Mouse (Mus musculus) limb, embryonic 11.5 days (tissue): ENCODE measurements around the gene Rasa4. TPM values are rescaled to one million over a fixed set of nuclear protein-coding genes. Genes with fewer than 3 reads are reported as not detected.
"Not testable (repeated sequence)": the region's sequence is repeated elsewhere in the genome, so short reads cannot be mapped to it uniquely, and the experiment has no call there.

Experiments used
- ATAC-seq: fragments of 200-750 bp; cut with Nextera tagmentation; 2 replicates; pipeline ENCODE4 v1.8.0; 2017; ENCODE audit warnings: low read depth; ENCODE audit not compliant: insufficient number of reproducible peaks, low FRiP score, low TSS enrichment
- DNase-seq: peaks from one replicate; pipeline ENCODE4 v3.0.0-alpha.2; 2015; ENCODE audit warnings: low spot score
- H3K27ac ChIP-seq: fragments of 300-500 bp; sonication (generic); replicated peaks from 2 replicates; pipeline ENCODE4 v1.5.1; 2014; ENCODE audit warnings: low read depth, mild to moderate bottlenecking, low read length
- H3K27me3 ChIP-seq: fragments of 300-500 bp; sonication (generic); 2 replicates; pipeline ENCODE4 v1.6.1; 2014; ENCODE audit warnings: mild to moderate bottlenecking, low read length, mixed read lengths; ENCODE audit not compliant: control insufficient read depth, insufficient read depth
- H3K36me3 ChIP-seq: fragments of 300-500 bp; sonication (generic); 2 replicates; pipeline ENCODE4 v1.6.1; 2014; ENCODE audit warnings: mild to moderate bottlenecking, low read length, moderate library complexity, mixed read lengths; ENCODE audit not compliant: control insufficient read depth, insufficient read depth
- H3K4me1 ChIP-seq: fragments of 300-500 bp; sonication (generic); 2 replicates; pipeline ENCODE4 v1.6.1; 2014; ENCODE audit warnings: low read length, mixed read lengths; ENCODE audit not compliant: control insufficient read depth, insufficient read depth
- H3K4me2 ChIP-seq: fragments of 300-500 bp; sonication (generic); 2 replicates; pipeline ENCODE4 v1.6.1; 2014; ENCODE audit warnings: low read depth, mild to moderate bottlenecking, moderate library complexity; ENCODE audit not compliant: severe bottlenecking
- H3K4me3 ChIP-seq: fragments of 300-500 bp; sonication (generic); 2 replicates; pipeline ENCODE4 v1.5.1; 2014; ENCODE audit warnings: low read depth, low read length
- H3K9ac ChIP-seq: fragments of 300-500 bp; sonication (generic); 2 replicates; pipeline ENCODE4 v1.6.1; 2014; ENCODE audit warnings: mild to moderate bottlenecking, low read length
- H3K9me3 ChIP-seq: fragments of 300-500 bp; sonication (generic); 2 replicates; pipeline ENCODE4 v1.6.1; 2016; ENCODE audit warnings: low read length; ENCODE audit not compliant: control insufficient read depth
- WGBS: fragments of 180-500 bp; shearing (Covaris S2); extraction: QIAGEN DNeasy Blood & Tissue Kit; methylation state at CpG from one replicate; pipeline ENCODE4 v1.1.7; 2014; 5-methylcytosine and 5-hydroxymethylcytosine counted together
- polyA plus RNA-seq: library from polyadenylated mRNA; unstranded; fragments of >200 nt; fragmentation: Nextera tagmentation; extraction: Ambion mirVana; gene quantifications from 2 replicates; pipeline ENCODE4 v1.2.1, GENCODE M21; 2014

The Rasa4 gene
- polyA plus RNA-seq, 1 experiment from 2014 or later, result 4.4 TPM

GRCm38 (mm10) chr5:136113546-136113945 is 29.8 kb downstream of the Rasa4 start:
- not testable (repeated sequence) for H3K4me2 ChIP-seq, ATAC-seq, H3K4me3 ChIP-seq, H3K36me3 ChIP-seq, H3K27me3 ChIP-seq, DNase-seq, H3K27ac ChIP-seq, H3K9ac ChIP-seq, H3K9me3 ChIP-seq
- WGBS, result 43% methylated on average over 3 of the region's 4 CpGs
- peaks cover 11% of the 10 kb centered on the region for H3K4me1 ChIP-seq

- Histone ChIP-seq H3K27ac (no peak within 1 kb of the TSS), H3K4me2 (peak within 1 kb of the TSS; percentile 86), H3K4me1 (peaks cover 11% of the 10 kb centered on the region), H3K27me3 (no peaks in the 10 kb centered on the region), H3K4me3 (peak within 1 kb of the TSS; percentile 91), H3K36me3 (peaks cover 8% of the 10 kb centered on the region), H3K9ac (peak within 1 kb of the TSS; percentile 85), H3K9me3 (no peaks in the 10 kb centered on the region)
- 3% methylated on average over 42 of the region's 42 CpGs for WGBS
- DNase-seq, result peak; percentile 99
- ATAC-seq, result peak; percentile 85
Observed at GRCm38 (mm10) chr5:136115891-136116783, 32.4 kb downstream of the Rasa4 start, which contains the start of gene Polr2j. TSS of gene Polr2j (plus strand) at chr5:136116631.

GRCm38 (mm10) chr5:136116784-136117112 is 33.0 kb downstream of the Rasa4 start:
- Histone ChIP-seq H3K4me2 (peak overlapping the region; percentile 69), H3K36me3 (peaks cover 8% of the 10 kb centered on the region), H3K27ac (no peak overlapping the region), H3K4me3 (peak overlapping the region; percentile 91), H3K4me1 (peaks cover 11% of the 10 kb centered on the region), H3K9ac (peak overlapping the region; percentile 85), H3K27me3 (no peaks in the 10 kb centered on the region), H3K9me3 (no peaks in the 10 kb centered on the region)
- under 1% methylated on average over 22 of the region's 22 CpGs for WGBS
- ATAC-seq, result 0 out of 2 replicates have a peak, but pooled peaks have one; percentile 7
- no peak for DNase-seq

- no peak overlapping the region for H3K4me2 ChIP-seq
- no peak overlapping the region for H3K4me3 ChIP-seq
- no peak for ATAC-seq
- H3K4me1 ChIP-seq, result peaks cover 6% of the 10 kb centered on the region
- no peak overlapping the region for H3K9ac ChIP-seq
- no peaks in the 10 kb centered on the region for H3K9me3 ChIP-seq
- H3K27me3 ChIP-seq, result no peaks in the 10 kb centered on the region
- H3K27ac ChIP-seq, result no peak overlapping the region
- DNase-seq, result no peak
- peaks cover 26% of the 10 kb centered on the region for H3K36me3 ChIP-seq
- WGBS, result 89% methylated on average over 10 of the region's 10 CpGs
Observed at GRCm38 (mm10) chr5:136122165-136122564, 38.4 kb downstream of the Rasa4 start.

- Histone ChIP-seq H3K4me3 (peak within 1 kb of the TSS; percentile 72), H3K27me3 (no peaks in the 10 kb centered on the region), H3K4me2 (peak within 1 kb of the TSS; percentile 67), H3K4me1 (peaks cover 2% of the 10 kb centered on the region; the same call in 1 of the 2 replicates), H3K9ac (peak within 1 kb of the TSS; percentile 74), H3K27ac (no peak within 1 kb of the TSS), H3K9me3 (no peaks in the 10 kb centered on the region), H3K36me3 (peaks cover 9% of the 10 kb centered on the region; the same call in 1 of the 2 replicates)
- peak; percentile 97 for DNase-seq
- ATAC-seq, result peak; percentile 86
- under 1% methylated on average over 60 of the region's 60 CpGs for WGBS
Observed at GRCm38 (mm10) chr5:136135571-136136291, 52.0 kb downstream of the Rasa4 start, which contains the start of the genes Lrwd1 and Alkbh4. TSS of gene Lrwd1 (minus strand) at chr5:136136074. TSS of gene Alkbh4 (plus strand) at chr5:136136146.

GRCm38 (mm10) chr5:136136292-136136990 is 52.7 kb downstream of the Rasa4 start:
- peak overlapping the region; percentile 67 for H3K4me2 ChIP-seq
- ATAC-seq, result no peak; the same call in 1 of the 2 replicates
- no peaks in the 10 kb centered on the region for H3K9me3 ChIP-seq
- peak overlapping the region; percentile 72 for H3K4me3 ChIP-seq
- peak overlapping the region; percentile 74 for H3K9ac ChIP-seq
- H3K36me3 ChIP-seq, result peaks cover 13% of the 10 kb centered on the region
- no peak for DNase-seq
- H3K4me1 ChIP-seq, result peaks cover 2% of the 10 kb centered on the region; the same call in 1 of the 2 replicates
- no peak overlapping the region for H3K27ac ChIP-seq
- no peaks in the 10 kb centered on the region for H3K27me3 ChIP-seq
- WGBS, result 10% methylated on average over 20 of the region's 20 CpGs

GRCm38 (mm10) chr5:136137658-136138274 is 54.0 kb downstream of the Rasa4 start:
- ATAC-seq (no peak), DNase-seq (peak; percentile 67)
- no peak overlapping the region for H3K4me2 ChIP-seq
- no peak overlapping the region for H3K9ac ChIP-seq
- 71% methylated on average over 13 of the region's 13 CpGs for WGBS
- H3K36me3 ChIP-seq, result peaks cover 13% of the 10 kb centered on the region
- H3K27ac ChIP-seq, result no peak overlapping the region
- no peaks in the 10 kb centered on the region for H3K9me3 ChIP-seq
- no peak overlapping the region for H3K4me3 ChIP-seq
- no peaks in the 10 kb centered on the region for H3K27me3 ChIP-seq
- peaks cover 2% of the 10 kb centered on the region; the same call in 1 of the 2 replicates for H3K4me1 ChIP-seq
